Mouse (Mus musculus) lung, adult 18-20 months (tissue): ENCODE data around the gene Krt75.
"Not testable (repeated sequence)": the region's sequence is repeated elsewhere in the genome, so short reads cannot be mapped to it uniquely, and the experiment has no call there.

Experiments used
- DNase-seq, 2 experiments: peaks; one replicate each; pipeline ENCODE4 v3.0.0; 2022; ENCODE audit warnings: mixed read lengths in 2 of 2

The Krt75 gene

DNA sequence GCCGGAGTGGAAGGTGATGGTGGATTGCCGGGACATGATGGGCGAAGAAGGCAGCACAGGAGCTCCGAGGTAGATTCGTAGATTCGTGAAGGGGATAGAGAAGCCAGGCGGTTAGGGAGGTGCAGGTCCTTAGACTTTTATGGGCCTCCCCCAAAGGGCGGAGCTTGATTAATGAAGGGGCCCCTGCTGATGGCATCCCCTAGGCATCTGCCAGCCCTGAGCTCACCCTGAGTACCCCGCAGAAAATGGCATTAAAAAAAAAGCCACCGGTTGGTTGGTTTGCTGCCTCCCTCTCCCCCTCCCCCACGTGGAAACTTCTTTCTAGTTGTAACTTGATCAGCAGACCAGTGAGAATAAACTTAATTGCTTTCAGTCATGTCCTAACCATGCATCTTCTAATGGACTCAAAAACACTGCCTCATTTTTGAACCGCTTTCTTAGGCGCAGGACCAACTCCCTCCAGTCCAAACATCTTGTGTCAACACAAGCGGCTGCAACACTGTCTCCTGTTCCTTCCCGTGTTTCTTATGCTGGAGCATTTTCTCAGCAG, at the start of gene Krt75:
Gene Krt75 (minus strand): TSS at position 109 of the 550 bp plus-strand sequence.
- DNase-seq: no peak

DNA sequence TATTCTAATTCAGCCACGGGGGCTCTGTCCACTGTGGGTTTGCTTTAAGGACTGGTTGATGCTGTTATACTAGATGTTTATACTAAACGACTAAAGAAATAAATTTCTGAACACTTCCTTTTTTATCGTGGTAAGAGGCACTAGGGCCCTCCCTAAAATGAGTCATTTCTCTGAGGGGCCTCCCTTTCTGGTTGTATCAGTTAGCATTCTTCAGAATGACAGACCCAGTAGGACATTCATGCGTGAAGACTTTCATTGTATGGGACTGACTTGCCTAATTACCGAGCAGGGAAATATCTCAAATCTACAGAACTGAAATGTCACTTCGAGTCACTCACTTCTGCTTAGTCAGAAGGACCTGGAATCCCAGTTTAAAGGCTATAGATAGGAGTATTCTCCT, 25.4 kb upstream of the Krt75 start:
- no peak for DNase-seq

DNA sequence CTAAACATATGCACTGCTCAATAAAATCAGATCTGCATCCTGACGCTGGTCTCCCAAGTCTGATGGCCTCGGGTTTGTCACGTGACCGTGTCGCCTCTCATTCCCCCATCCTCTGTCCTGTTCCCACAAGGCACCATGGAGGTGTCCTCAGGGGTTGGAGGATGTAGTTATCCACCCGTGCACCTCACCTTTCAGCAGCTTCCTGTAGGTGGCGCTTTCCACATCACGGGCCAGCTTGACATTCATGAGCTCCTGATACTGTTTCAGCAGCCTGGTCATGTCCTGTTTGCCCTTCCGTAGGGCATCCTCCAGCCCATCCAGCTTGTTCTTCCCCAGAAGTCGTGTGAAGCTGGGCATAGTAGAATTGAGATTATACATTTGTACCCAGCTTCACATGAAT, 14.5 kb upstream of the Krt75 start:
- no peak for DNase-seq

DNA sequence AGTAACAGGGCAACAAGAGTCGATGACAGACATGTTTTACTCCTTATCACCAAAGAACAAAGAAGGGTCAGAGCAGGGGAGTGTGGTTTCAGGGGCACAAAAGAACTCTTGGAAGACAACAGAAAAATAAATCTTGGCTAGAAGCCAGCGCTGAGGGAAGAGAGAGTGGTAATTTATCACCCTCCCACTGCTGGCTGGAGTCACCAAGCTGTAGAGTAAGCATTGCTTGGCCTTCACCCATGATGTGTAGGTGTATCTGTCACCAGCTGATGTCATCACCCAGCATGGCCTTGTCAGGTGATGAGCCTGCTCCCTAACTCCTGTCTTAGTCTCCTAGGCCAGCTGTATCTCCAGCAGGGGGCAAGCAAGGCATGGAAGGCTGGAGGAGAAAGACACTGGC, 10.8 kb upstream of the Krt75 start:
- no peak for DNase-seq

DNA sequence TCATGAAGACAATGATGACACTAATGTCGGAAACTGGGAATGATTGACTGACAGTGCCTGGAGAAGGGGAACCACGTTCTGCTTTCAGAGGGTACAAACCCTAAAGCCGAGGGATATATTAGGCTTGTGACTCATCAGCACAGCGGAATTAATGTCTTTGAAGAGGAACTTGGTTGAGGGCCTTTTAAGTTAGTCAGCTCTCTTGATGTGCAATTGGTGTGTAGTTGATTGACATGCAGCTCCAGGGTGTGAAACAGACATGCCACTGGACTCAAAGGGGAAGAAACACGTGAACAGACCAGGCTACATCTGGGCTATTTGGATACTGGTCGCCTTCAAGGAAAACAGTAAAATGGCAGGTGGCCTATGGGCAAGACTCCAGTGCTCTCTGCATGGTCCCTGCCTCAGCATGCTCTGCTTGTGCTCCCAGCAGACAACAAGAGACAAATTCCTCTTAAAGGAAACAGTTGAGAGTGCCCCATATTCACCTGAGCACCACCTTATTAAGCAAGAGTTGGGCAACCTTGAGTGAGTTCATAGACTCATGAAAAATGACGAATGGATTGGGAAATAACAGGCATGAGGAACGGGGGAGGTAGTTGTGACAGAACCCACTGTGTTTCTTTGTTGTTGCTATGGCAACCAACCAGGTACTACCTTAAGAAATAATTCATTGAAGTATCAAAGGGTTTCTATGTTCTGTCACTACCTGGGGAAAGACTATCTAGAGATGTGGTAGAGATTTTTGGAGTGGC, 9.7 kb upstream of the Krt75 start:
- peak in 1 of 2 experiments; percentile 53 for DNase-seq

DNA sequence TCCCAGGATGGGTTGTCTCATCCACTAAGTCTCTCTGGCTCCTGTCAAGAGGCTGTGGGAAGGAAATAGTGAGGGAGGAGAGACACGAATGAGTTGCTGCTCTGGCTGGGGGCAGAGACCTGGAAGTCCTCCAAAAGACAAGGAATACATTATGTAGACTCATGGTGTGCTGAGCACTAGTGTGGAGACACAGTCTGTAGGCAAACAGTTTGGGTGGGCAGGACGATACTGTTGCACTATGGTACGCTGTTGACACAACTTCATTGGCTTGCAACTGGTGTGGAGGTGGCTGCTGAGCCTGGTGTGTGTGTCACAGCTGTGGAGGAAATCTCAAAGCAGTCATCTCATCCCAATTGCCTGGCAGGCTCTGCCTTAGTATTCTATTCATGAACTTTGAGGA, 8.0 kb upstream of the Krt75 start:
- no peak for DNase-seq

DNA sequence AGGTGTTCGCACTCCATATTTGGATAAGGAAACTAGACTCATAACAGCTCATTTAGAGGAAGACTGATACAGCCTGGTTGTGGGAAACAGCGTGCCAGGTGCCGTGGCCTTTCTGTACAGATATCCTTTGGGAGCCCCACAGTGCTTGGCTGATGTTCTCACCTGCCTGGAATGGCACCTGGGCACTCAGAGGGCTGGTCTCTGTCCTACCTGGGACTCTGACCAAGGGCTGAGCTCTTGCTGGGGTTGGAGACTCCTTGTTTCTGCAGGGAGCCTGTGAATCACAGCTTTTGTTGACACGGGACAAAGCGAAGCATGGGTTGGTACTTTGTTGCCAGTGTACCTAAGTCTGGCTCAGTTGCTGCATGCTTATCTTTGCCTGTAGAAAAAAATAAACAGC, 1.8 kb upstream of the Krt75 start:
- DNase-seq: no peak

DNA sequence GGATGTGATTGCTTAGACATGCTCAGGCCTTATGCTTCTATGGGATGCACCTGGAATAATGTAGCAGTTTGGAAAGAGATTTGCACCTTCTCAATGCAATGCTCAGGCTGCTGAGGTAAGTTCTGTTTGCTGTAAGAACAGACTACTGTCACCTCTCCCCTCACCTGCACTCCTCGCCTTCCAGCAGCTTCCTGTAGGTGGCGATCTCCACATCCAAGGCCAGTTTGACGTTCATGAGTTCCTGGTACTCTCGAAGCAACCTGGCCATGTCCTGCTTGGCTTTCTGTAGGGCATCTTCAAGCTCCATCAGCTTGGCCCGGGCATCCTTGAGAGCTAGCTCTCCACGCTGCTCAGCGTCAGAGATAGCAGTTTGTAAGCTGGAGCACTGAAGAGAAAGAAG, 5.9 kb downstream of the Krt75 start:
- DNase-seq: peak; percentile 14 to 28

DNA sequence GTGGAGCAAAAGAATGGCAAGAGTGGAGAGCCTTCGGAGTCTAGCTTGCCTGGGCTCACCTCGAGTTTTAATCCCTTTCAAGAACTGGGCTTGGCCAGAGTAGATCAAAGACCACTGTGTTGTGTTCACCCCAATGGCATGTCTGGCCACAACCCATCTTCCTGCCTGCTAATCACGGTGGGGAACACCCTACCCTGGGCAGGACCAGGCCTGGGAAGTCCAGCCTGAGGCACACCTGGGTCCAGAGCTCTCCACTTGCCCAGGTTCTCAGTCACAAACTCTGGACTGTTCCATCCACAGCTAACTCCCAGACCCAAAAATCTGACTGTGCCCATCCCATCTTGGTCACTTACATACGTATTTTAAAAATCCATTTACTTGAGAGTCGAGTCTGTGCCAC, 10.9 kb downstream of the Krt75 start, which contains the start of gene Krt90:
Gene Krt90 (minus strand): TSS at position 101 of the 400 bp plus-strand sequence.
- no peak for DNase-seq

DNA sequence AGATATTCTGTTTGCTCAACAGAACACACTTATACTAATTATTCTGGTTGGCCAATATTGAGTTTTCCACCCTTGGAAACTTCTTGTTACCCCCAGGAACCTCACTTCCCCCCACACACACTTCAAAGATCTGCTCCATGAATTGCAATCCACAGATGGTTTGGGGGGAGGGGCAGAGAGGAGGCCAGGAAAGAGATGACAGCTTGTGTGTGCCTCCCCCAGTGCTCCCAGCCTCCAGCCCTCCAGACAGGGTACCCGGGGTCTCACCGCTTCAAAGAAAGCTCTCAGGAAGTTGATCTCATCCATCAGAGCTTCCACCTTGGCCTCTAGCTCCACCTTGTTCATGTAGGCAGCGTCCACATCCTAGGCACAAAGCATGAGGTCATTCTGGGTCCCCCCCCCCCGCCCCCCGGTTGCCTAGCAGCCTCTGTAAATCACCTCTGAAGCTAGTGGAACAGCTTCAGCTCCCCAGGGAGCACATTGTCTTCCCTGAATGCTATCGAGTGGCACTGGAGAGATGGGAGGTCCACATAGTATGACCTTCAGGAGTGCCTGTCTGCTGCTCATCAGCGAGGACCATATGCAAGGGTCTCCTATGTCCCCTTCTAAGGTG, 15.6 kb downstream of the Krt75 start:
- DNase-seq: no peak

DNA sequence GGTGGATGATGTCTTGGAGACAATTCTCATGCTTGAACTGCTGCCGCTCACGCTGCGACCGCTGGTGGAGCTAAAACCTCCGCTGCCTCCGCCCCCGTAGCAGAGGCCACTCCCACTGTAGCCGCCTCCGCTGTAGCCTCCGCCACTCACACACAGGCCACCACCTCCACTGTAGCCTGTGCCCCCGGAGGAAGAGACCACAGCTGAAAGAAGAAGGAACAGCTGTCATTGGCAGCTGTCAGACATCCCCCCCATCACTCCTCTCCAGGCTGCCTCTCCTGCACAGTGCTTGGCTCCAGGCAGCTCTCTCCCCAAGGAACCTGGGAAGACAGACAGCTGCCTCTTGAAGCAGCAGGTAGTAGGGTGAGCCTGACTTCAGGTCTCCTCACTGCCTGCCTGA, 20.5 kb downstream of the Krt75 start:
- DNase-seq: peak; percentile 12 to 25

DNA sequence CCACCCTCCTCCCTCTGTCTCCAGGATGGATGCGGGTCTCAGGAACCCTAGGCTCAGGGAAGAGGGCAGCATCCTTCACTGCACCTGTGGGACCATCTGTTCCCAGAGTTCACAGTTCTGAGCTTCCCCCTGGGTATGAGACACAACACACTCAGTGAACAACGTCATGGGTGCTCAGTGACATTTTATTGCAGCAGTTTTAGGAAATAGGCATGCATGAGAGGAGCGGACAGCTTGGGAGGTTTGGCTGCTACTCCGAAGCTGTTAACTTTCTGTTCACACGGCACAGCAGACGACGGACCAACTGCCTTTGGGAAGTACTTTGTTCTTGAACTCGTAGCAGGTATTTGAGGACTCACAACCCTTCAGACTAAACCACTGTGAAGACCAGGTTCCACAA, 21.5 kb downstream of the Krt75 start:
- DNase-seq: no peak

DNA sequence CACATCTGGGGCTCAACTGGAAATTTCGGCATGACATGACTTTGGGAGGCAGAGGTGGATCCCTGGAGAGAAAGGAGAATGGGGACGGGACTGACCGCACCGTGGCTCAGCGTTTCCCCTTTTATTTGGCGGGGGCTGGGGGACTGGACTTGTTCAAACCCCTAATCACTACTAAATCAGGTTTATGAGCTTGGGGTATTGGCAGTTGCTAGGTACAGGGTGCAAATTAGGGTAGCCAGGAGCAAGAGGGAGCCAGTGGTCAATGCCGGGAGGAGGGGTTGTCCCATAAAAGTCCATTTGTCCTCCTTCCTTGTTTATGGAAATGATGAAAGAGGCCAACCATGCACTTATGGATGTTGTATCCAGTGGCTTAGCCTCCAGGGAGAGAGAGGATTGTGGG, 23.1 kb downstream of the Krt75 start, which contains the start of gene Krt82:
Gene Krt82 (minus strand): TSS at position 101 of the 400 bp plus-strand sequence.
- DNase-seq: no peak

DNA sequence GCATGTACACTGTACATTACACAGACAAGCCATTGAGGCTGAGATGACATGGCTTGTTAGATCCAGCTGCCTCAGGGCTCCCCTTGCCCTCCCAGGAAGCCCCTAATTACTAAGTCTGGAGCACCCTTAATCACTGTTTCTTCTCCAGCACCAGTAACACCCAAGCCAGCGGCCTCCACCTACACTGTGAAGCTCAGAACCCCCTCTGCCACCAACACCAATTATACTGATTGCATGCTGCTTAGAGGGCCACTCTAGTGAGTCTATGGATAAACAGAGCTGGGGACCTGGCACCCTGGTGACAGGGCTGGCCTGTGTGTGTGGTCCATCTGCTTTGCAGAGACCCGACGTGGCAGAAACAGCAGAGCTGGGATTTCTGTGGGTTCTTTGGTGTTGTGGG, 29.2 kb downstream of the Krt75 start:
- DNase-seq: no peak

DNA sequence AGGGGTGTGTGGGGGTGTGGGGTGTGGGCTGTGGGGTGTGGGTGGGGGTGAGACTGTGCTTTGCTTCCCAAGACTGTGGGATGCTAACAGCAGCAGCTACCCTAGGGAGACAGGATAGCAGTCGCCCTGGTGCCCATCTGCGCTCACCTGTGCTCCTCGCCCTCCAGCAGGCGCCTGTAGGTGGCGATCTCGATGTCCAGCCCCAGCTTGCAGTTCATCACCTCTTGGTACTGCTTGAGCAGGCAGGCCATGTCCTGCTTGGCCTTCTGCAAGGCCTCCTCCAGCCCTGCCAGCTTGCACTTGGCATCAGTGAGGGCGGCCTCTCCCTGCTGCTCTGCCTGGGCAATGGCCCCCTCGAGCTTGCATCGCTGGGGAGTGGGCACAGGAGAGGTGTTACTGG, 31.2 kb downstream of the Krt75 start:
- DNase-seq: no peak

DNA sequence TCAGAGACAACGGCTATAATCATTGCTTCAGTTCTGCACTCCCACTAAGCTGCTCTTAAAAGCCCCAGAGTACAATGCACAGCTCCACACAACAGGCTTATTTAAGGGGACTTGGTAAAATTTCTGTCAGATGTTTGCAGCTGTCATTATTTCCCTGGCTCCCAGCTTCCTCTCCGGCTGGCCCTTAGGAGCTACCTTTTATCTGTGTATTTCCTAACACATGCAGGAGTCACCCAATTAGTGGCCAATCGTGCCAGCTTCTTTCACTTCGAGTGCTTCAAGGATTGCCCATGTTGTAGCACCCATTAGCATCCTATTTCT, 35.2 kb downstream of the Krt75 start:
- DNase-seq: no peak

DNA sequence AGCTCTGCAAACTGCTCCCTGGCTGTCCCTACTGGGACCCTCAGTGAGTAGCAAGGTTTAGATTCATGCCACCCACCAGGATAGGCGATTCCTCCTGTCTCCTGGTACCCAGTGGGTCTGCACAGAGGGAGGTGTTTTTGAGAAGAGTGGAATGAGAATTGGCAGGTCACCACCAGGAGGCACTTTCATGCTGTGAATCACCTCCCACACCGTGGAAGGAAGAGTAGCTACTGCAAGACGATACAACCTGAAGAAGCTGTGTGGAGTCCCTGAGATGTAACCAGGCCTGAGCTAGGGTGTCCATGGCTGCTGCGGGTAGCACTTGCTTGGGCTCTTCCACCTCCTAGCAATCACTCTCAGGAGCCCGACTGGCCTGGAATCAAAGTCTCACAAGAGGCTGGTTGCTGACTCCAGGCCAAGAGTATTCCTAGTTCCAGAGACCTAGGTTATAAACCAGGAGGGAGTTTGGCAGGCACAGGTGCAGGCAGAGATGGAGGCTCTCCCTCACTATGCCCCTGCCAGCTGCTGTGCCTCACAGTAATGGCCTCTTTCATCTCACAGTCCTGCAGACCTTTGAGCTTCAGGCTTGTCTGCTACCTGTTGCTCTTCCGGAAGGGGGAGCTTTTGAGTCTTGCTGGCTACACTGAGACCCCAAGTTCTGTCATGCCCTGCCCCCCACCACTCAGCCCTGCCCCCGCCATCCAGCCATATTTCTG, 35.7 kb downstream of the Krt75 start:
- no peak for DNase-seq

DNA sequence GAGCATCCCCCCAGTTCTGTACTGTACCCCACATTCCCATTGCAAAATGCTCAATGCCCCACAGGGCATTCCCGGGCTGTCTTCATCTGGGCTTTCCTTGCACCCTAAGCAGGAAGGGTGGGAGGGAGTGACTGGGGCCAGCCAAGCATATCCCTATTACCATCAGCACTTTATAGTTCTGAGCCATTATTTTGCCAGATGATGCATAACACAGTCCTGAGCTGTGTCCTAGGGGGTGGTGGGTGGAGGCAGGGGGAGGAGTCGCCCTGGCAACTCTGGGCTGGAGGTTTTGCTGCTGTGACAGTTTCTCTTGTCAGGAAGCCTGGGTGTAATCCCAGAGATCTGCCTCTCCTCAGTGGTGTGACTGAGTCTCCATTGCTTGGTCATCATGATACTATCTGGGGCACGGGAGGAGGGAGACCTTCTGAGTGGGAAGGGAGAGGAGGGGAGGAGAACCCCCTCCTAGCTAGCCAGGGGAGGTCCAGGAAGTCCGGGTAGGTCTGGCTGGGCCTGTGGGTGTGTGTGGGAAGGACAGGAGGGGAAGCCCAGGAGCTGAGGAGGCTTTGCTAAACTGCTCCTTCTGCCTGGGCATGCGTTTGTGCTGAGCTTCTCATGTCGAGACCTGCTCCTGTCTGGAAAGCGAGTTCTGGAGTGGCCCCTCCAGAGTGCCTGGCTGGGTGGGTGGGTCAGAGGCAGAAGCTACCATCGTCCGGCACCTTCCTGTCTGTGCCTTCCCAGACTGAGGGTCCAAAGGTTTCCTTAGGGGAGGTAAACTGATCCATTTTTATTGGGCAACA, 37.5 kb downstream of the Krt75 start:
- DNase-seq: no peak

DNA sequence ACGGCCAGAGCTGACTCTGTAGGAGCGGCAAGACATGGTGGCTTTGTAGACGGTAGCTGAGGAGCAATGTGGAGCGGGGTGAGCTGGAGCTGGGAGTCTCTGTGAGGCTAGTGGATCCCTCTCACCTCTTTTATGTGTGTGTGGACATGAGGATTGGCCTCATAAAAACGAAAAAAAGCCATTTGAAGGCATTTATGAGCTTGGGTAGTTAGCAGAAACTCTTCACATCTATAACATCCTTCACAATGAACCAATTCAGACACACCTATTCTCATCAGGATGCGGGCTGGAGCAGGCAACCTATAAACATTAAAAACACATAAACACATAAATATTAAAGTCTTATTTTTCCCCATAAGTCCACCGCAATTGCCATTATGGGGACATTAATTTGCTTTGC, 41.0 kb downstream of the Krt75 start, which contains the start of gene Krt84:
Gene Krt84 (minus strand): TSS at position 101 of the 400 bp plus-strand sequence.
- DNase-seq: no peak

DNA sequence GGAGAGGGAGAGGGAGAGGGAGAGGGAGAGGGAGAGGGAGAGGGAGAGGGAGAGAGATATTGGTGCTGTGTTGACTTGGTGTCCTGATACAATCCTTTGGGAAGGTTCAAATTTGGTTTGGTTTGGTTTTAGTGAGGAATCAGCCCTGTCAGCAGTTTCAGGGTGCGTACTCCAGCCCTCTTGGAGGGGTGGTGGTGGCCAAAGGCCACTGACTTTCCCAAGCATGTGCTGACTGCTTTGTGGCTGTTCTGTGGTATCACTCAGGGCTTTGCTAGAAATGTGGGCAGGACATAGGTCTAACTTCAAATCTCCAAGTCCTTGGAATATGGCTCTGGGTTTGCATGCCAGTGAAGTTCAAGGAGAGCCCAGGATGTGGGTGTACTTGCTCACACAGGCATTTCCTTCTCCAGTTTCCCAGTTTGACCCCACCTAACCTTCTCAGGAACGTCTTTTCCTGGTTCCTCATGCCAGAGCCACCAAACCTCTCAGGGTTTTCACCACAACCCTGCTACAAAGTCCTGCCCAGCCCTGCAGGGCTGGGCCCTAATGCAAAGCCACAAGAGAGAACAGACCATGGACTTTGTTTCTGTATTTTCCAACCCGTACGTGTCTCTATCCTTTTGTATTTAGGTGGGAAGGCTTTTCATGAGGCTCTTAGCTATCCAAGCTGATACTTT, 51.0 kb downstream of the Krt75 start:
- peak; percentile 9 to 23 for DNase-seq

DNA sequence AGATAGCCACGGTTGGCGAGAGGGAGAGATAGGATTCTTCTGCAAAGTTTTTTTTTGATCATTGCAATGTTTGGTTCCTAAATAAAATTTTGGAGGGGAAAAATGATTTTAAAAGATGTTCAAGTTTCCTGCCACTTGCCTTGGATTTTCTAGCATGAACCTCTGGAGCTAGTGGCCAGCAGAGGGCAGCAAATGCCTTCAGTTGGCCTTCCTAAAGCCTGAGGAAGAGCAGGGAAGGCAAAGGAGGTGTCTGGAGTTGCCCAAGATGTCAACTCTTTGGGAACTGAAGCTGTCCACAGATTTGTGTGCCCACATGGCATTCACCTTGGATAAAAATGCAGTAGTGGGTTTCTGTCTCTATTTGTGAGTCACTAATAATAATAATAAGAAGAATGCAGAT, 53.9 kb downstream of the Krt75 start:
- DNase-seq: peak; percentile 60 to 69

DNA sequence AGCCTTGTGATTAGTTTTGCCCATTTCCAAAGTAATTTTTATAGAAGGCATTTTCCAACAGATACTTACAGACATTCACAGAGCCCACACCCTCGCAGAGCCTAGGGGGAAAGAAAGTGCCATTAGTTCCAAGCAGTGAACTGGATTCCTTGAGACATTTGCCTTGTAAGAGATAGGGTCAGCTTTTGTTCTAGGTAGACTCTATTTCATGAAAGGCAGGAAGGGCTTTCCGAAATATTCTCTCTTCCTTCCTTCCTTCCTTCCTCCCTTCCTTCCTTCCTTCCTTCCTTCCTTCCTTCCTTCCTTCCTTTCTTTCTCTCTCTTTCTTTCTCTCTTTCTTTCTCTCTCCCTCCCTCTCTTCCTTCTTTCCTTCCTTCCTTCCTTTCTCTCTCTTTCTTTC, 56.5 kb downstream of the Krt75 start, which contains the start of gene Gm49425:
Gene Gm49425 (minus strand): TSS at position 101 of the 400 bp plus-strand sequence.
- not testable (repeated sequence) for DNase-seq
